Mouse (Mus musculus): ENCODE measurements at regions not wholly inside any gene's neighbourhood (a gene's known extent, or its start where the extent isn't known, plus 50 kb on each side); places are given as distances from the start of the nearest gene placed in this dataset.
A peak's percentile ranks its signal among the peaks of the same experiment; 100 is the strongest.

GRCm38 (mm10) chr3:8367659-8367969 lies 1242.3 kb downstream of the Zfp704 start:
- Histone ChIP-seq H3K9me3 (ENCODE audit: low read length) (no peaks in the 10 kb centered on the region), H3K4me2 (ENCODE audit: low read depth) (no peak overlapping the region), H3K27ac (ENCODE audit: low read depth, low read length) (peak overlapping the region; percentile 51), H3K4me1 (ENCODE audit: insufficient read depth) (no peaks in the 10 kb centered on the region), H3K27me3 (ENCODE audit: insufficient read depth, low read length) (no peaks in the 10 kb centered on the region), H3K9ac (no peak overlapping the region), H3K4me3 (ENCODE audit: low read depth, low read length) (no peak overlapping the region), H3K36me3 (ENCODE audit: insufficient read depth) (no peaks in the 10 kb centered on the region)
- 23% methylated on average over 2 of the region's 2 CpGs for WGBS
- DNase-seq, result no peak
- no peak for TF ChIP-seq CTCF (IDR thresholded peaks at IDR 0.05; ENCODE audit: low read depth)
- peak; percentile 96 for ATAC-seq

- no peak overlapping the region for H3K4me2 ChIP-seq (ENCODE audit: low read depth)
- H3K4me3 ChIP-seq (ENCODE audit: low read depth, low read length), result no peak overlapping the region
- H3K9me3 ChIP-seq (ENCODE audit: low read length), result no peaks in the 10 kb centered on the region
- no peak overlapping the region for H3K9ac ChIP-seq
- peak overlapping the region; percentile 51 for H3K27ac ChIP-seq (ENCODE audit: low read depth, low read length)
- H3K4me1 ChIP-seq (ENCODE audit: insufficient read depth), result no peaks in the 10 kb centered on the region
- ATAC-seq, result peak; percentile 93
- H3K36me3 ChIP-seq (ENCODE audit: insufficient read depth), result no peaks in the 10 kb centered on the region
- no peaks in the 10 kb centered on the region for H3K27me3 ChIP-seq (ENCODE audit: insufficient read depth, low read length)
- 18% methylated on average over 3 of the region's 3 CpGs for WGBS
- TF ChIP-seq CTCF (IDR thresholded peaks at IDR 0.05; ENCODE audit: low read depth), result no peak
- DNase-seq, result peak; percentile 60
Measured at GRCm38 (mm10) chr3:8366907-8367658, 1242.8 kb downstream of the Zfp704 start.
